Mouse (Mus musculus) ES-Bruce4 (cell line): ENCODE measurements around the gene Ceacam2.
"Not testable (repeated sequence)": the region's sequence is repeated elsewhere in the genome, so short reads cannot be mapped to it uniquely, and the experiment has no call there.

Experiments
- CTCF ChIP-seq: IDR thresholded peaks from one replicate; pipeline ENCODE4 v1.8.1; 2011; ENCODE audit warnings: low read depth, low read length
- EP300 ChIP-seq: IDR thresholded peaks from 2 replicates; pipeline ENCODE4 v1.6.1; 2011; ENCODE audit warnings: low read depth, low read length; ENCODE audit not compliant: insufficient read depth
- POLR2A ChIP-seq: IDR thresholded peaks from one replicate; pipeline ENCODE4 v1.8.1; 2011; ENCODE audit warnings: low read length; ENCODE audit not compliant: insufficient read depth

DNA sequence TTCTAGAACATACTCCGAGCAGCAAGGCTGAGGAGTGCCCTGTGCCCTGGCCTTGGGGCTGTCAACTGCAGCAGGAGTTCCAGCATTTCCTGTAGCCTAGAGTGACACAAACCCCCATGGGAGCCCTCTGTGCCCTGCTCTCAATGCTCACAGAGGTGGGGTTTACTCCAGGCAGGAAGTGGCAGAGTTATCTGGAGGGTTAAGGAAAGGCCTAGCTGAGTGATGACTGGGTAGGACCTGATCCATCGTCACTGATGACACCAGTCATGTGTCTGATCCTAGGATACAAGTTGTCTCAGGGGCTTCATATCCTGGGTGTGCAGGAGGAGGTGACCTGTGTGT lies 61.9 kb downstream of the Ceacam2 start:
- not testable (repeated sequence) for TF ChIP-seq CTCF, EP300, POLR2A
